Comparison of ENCODE assay signal across 24 mouse cellular contexts in genomic region chr4:57513241-57513933, GRCm38 (mm10). TPM values are rescaled to one million over a fixed set of nuclear protein-coding genes. Genes with fewer than 3 reads are reported as not detected.
DNase-seq lines count a peak whose midpoint lies in the region; ATAC-seq and TF ChIP-seq lines count a peak whose summit lies in the region.
"Had no signal": no experiment of that assay in that cellular context is flagged by ENCODE, and none has a peak within 500 bp of the region (broad histone marks: within the 10 kb centered on the region; RNA-seq: fewer than 3 reads in every experiment).

No protein-coding gene starts in this region.

- TF ChIP-seq CTCF in liver, adult 2 months (IDR thresholded peaks at IDR 0.05; ENCODE audit: low read depth, low read length): no peak

- no peak overlapping the region for H3K9ac ChIP-seq in liver, adult 2 months (ENCODE audit: low read depth, low read length)
- H3K9ac ChIP-seq in liver, embryonic 11.5 days (ENCODE audit: low read depth, low read length): no peak overlapping the region
- H3K9ac ChIP-seq in lung, embryonic 16.5 days (ENCODE audit: low read length): no peak overlapping the region
- H3K9ac ChIP-seq in forebrain, embryonic 12.5 days: no peak overlapping the region
- H3K9ac ChIP-seq: embryonic facial prominence, embryonic 13.5 days; forebrain, embryonic 13.5 days; heart, embryonic 13.5 days; hindbrain, embryonic 12.5 days; hindbrain, embryonic 15.5 days had no signal

- peak overlapping the region; percentile 54 for H3K27ac ChIP-seq in liver, adult 2 months (replicated peaks; ENCODE audit: insufficient read depth, low read depth, low read length)
- H3K27ac ChIP-seq in liver, embryonic 11.5 days (ENCODE audit: low read depth, low read length): no peak overlapping the region
- H3K27ac ChIP-seq in lung, embryonic 16.5 days (ENCODE audit: low read length): peak overlapping the region; percentile 29; the same call in 1 of the 2 replicates
- no peak overlapping the region for H3K27ac ChIP-seq in forebrain, embryonic 12.5 days
- H3K27ac ChIP-seq: embryonic facial prominence, embryonic 13.5 days; forebrain, embryonic 13.5 days; heart, embryonic 13.5 days; hindbrain, embryonic 12.5 days; hindbrain, embryonic 15.5 days had no signal

- no peak for TF ChIP-seq POLR2A in liver, adult 2 months (IDR thresholded peaks at IDR 0.05; ENCODE audit: extremely low read depth, insufficient read depth, low read length)

- WGBS in liver, adult 2 months: 22% methylated on average over 8 of the region's 8 CpGs
- 63% methylated on average over 8 of the region's 8 CpGs for WGBS in liver, embryonic 11.5 days
- 63% methylated on average over 8 of the region's 8 CpGs for WGBS in lung, embryonic 16.5 days
- WGBS in forebrain, embryonic 12.5 days: 88% methylated on average over 8 of the region's 8 CpGs

- no peaks in the 10 kb centered on the region for H3K79me2 ChIP-seq in liver, adult 2 months (ENCODE audit: control insufficient read depth, insufficient read depth, low read length)

- H3K9me3 ChIP-seq in liver, embryonic 11.5 days (ENCODE audit: control insufficient read depth, low read length): no peaks in the 10 kb centered on the region
- no peaks in the 10 kb centered on the region for H3K9me3 ChIP-seq in lung, embryonic 16.5 days (ENCODE audit: control insufficient read depth, low read length)
- no peaks in the 10 kb centered on the region for H3K9me3 ChIP-seq in forebrain, embryonic 12.5 days
- H3K9me3 ChIP-seq: embryonic facial prominence, embryonic 13.5 days; forebrain, embryonic 13.5 days; heart, embryonic 13.5 days; hindbrain, embryonic 12.5 days; hindbrain, embryonic 15.5 days had no signal

- peaks cover 23% of the 10 kb centered on the region for H3K4me1 ChIP-seq in liver, adult 2 months (ENCODE audit: control insufficient read depth, insufficient read depth, low read length)
- no peaks in the 10 kb centered on the region for H3K4me1 ChIP-seq in liver, embryonic 11.5 days (replicated peaks; ENCODE audit: control insufficient read depth, insufficient read depth, low read length)
- peaks cover 3% of the 10 kb centered on the region; the same call in 1 of the 2 replicates for H3K4me1 ChIP-seq in lung, embryonic 16.5 days (replicated peaks; ENCODE audit: control insufficient read depth, insufficient read depth, low read length)
- H3K4me1 ChIP-seq in forebrain, embryonic 12.5 days: no peaks in the 10 kb centered on the region
- H3K4me1 ChIP-seq: forebrain, embryonic 13.5 days; hindbrain, embryonic 12.5 days; hindbrain, embryonic 15.5 days had no signal

- peak; percentile 90 for DNase-seq in liver, adult 2 months (ENCODE audit: extremely low read depth, low read depth, low spot score)
- DNase-seq in liver, embryonic 11.5 days (ENCODE audit: low spot score): no peak
- DNase-seq in lung, postnatal 10 days: no peak
- DNase-seq in yolk sac, embryonic 10.5 days (ENCODE audit: low spot score): peak; percentile 25
- DNase-seq: adrenal gland, postnatal 14 days; cerebellum, adult 11 months; cerebellum, adult 2 months; cerebellum, adult 9-11 months; cerebellum, postnatal 25 days; gastrocnemius, postnatal 10 days; gastrocnemius, postnatal 36 days had no signal

- no peak for ATAC-seq in liver, embryonic 11.5 days (replicated peaks; ENCODE audit: low FRiP score)
- 0 out of 2 replicates have a peak, but pooled peaks have one; percentile 19 for ATAC-seq in lung, embryonic 16.5 days (ENCODE audit: low read depth)
- no peak for ATAC-seq in forebrain, embryonic 12.5 days (ENCODE audit: low FRiP score)
- ATAC-seq: CD4-positive, CD25-positive, alpha-beta regulatory T cell, adult 4 months; forebrain, embryonic 13.5 days; forebrain, embryonic 16.5 days had no signal

- H3K4me3 ChIP-seq in liver, adult 2 months (ENCODE audit: insufficient read depth, low read depth, low read length): no peak overlapping the region
- no peak overlapping the region for H3K4me3 ChIP-seq in liver, embryonic 11.5 days (ENCODE audit: low read depth, low read length)
- H3K4me3 ChIP-seq in lung, embryonic 16.5 days (ENCODE audit: low read length): no peak overlapping the region
- H3K4me3 ChIP-seq in forebrain, embryonic 12.5 days (replicated peaks): no peak overlapping the region
- H3K4me3 ChIP-seq: embryonic facial prominence, embryonic 13.5 days; erythroblast, embryonic 14.5 days; forebrain, embryonic 13.5 days; heart, embryonic 13.5 days; hindbrain, embryonic 12.5 days; hindbrain, embryonic 15.5 days had no signal

- no peaks in the 10 kb centered on the region for H3K27me3 ChIP-seq in liver, adult 2 months (ENCODE audit: control insufficient read depth, insufficient read depth, low read length)
- no peaks in the 10 kb centered on the region for H3K27me3 ChIP-seq in liver, embryonic 11.5 days (replicated peaks; ENCODE audit: control insufficient read depth, insufficient read depth, low read length)
- no peaks in the 10 kb centered on the region for H3K27me3 ChIP-seq in lung, embryonic 16.5 days (ENCODE audit: control insufficient read depth, insufficient read depth, low read depth, low read length)
- no peaks in the 10 kb centered on the region for H3K27me3 ChIP-seq in forebrain, embryonic 12.5 days
- H3K27me3 ChIP-seq: embryonic facial prominence, embryonic 13.5 days; forebrain, embryonic 13.5 days; heart, embryonic 13.5 days; hindbrain, embryonic 12.5 days; hindbrain, embryonic 15.5 days had no signal

- no peaks in the 10 kb centered on the region for H3K36me3 ChIP-seq in liver, adult 2 months (ENCODE audit: control insufficient read depth, insufficient read depth, low read length)
- no peaks in the 10 kb centered on the region for H3K36me3 ChIP-seq in liver, embryonic 11.5 days (ENCODE audit: control insufficient read depth, insufficient read depth, low read length)
- no peaks in the 10 kb centered on the region for H3K36me3 ChIP-seq in lung, embryonic 16.5 days (ENCODE audit: control insufficient read depth, insufficient read depth, low read length)
- no peaks in the 10 kb centered on the region for H3K36me3 ChIP-seq in forebrain, embryonic 12.5 days (replicated peaks)
- H3K36me3 ChIP-seq: embryonic facial prominence, embryonic 13.5 days; heart, embryonic 13.5 days; hindbrain, embryonic 12.5 days; hindbrain, embryonic 15.5 days had no signal

- no peak overlapping the region for H3K4me2 ChIP-seq in liver, embryonic 11.5 days
- H3K4me2 ChIP-seq in lung, embryonic 16.5 days (ENCODE audit: low read depth, low read length): no peak overlapping the region
- H3K4me2 ChIP-seq in forebrain, embryonic 12.5 days: no peak overlapping the region
- H3K4me2 ChIP-seq: embryonic facial prominence, embryonic 13.5 days; forebrain, embryonic 13.5 days; heart, embryonic 13.5 days; hindbrain, embryonic 12.5 days; hindbrain, embryonic 15.5 days had no signal

RNA-seq across cellular contexts. Expression of gene Pakap, which starts 54.6 kb away (rescaled TPM):
- total RNA-seq in liver, adult 2 months (2014; rRNA removed): 0.18 and 0.20 TPM in 2 replicates
- polyA plus RNA-seq in liver, adult 2 months (2012; rRNA removed): 0.06 TPM in 2 replicates
- 4.1 and 5.1 TPM in 2 replicates for polyA plus RNA-seq in liver, embryonic 11.5 days (2014; fragmentation: Nextera tagmentation; extraction: Ambion mirVana)
- polyA plus RNA-seq in lung, embryonic 16.5 days (2015; fragmentation: Nextera tagmentation; extraction: Ambion mirVana): 45.7 and 50.0 TPM in 2 replicates
- 13.7 and 14.8 TPM in 2 replicates for polyA plus RNA-seq in forebrain, embryonic 12.5 days (2016; fragmentation: Nextera tagmentation; extraction: Ambion mirVana)
- total RNA-seq: common myeloid progenitor, adult 5-6 weeks; hematopoietic stem cell, adult 5-6 weeks; MEL had no signal
- polyA plus RNA-seq: erythroblast, embryonic 14.5 days had no signal

Comparison
In these comparisons a context has a peak if more than half of its experiments do, and no peak if none do; other contexts are left out.
1. DNase-seq: peak in liver, adult 2 months (single experiment) and yolk sac, embryonic 10.5 days (single experiment); none in liver, embryonic 11.5 days (single experiment) and lung, postnatal 10 days (single experiment).
2. H3K27ac ChIP-seq: peak in liver, adult 2 months (single experiment) and lung, embryonic 16.5 days (single experiment); none in liver, embryonic 11.5 days (single experiment) and forebrain, embryonic 12.5 days (single experiment).